Mouse (Mus musculus): Measurements from ENCODE around the gene Abhd17a.
A peak's percentile ranks its signal among the peaks of the same experiment; 100 is the strongest.

The Abhd17a gene

DNA sequence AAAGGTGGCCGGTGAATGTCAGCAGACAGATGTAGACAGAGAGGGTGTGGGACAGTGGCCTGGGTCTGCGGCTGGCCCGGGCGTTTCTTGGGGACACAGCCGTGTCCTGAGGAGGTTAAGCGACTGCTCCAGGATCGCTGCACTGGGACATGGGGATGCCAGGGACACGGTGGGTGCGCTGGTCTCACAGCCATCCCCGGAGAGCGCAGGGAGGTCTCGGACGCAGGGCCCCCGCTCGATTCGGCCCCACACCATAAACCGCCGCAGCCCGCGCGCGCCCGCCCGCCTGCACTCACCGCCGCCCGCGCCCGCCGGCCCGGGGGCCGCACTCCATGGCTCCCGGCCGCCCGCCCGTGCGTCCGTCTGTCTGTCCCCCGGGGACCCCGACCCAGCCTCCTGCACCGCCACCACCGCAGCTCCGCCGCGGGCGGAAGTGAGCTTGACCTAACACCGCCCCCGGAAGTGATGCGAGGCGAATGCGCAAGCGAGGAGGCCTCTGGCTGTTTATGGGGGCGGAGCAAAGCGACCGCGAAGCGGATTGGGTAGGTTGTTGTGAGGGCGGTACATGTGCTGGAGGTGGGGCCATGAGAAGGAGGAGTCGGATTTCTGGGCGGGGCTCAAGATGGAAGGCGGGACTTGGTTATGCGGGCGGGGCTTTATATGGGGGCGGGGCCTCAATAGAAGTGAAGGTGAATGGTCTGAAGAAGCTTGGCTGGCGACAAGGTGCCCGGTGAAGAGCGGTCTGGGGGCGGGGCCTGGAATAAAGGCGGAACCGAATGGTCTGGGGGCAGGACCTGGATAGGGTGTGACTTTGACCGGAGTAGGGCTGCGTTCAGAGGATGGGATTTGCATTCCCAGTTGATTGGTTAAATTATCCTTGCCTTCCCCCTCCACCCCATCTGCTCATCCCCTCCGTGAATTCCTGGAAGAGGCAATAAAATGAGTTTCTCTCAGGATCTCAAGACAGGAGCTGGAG lies at the start of gene Abhd17a:
Gene Abhd17a (minus strand): TSS at position 463 of the 976 bp plus-strand sequence.
- DNase-seq, result peak; percentile 99

DNA sequence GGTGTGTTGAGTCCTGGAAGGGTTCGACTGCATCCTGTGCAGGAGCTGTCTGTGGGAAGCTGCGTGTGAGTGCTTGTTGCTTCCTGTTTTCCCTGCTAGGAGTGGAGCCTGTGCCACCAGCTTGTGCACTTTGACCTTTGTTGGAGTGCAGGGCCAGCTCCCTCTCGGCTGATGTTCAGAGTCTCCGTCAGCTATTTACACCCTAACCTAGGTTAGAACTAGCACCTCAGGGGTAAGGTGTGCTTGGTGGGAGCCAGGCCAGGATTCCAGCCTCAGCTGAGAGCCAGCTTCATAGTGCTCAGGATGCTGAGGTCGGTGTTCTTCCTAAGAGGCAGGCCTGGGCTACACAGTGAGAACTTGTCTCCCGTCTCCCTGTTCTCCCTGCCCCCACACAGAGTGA lies 45.2 kb upstream of the Abhd17a start:
- DNase-seq, result no peak

DNA sequence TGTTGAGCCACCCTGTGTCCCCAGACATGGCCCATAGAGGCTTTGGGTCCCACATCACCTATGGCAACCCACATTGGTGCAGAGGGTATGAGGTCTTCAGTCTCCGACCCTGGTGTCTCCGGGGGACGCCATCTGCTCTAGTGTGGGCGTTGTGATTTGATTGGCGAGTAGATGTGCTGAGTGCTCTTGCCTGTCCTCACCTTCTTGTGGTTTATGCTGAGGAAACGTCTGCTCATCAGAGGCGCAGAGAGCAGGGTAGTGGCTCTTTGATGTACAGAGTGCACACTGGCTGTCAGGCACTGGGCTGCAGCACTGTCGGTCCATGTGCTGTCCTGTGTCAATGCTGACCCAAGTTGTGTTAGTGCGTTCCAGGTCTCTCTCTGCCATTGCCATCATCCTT lies 38.8 kb upstream of the Abhd17a start:
- no peak for DNase-seq

DNA sequence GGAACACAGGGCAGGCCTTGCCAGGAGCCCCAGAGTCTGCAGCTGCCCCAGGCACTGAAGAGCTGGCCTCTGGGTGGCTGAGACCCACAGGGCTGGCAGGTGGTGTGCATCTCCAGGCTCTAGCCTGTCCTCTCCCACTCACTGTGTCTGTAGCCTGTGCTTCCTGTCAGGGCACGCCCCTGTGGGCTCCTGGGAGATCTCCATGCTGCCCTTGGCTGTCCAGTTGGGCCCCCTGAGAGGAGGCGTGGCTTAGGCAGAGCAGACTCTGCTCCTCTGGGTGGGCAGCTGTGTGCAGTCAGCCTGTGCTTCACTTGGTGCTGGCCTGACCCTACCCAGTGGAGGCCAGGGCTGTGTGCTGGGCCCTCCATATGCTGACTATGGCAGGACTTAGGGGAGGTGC lies 37.5 kb upstream of the Abhd17a start:
- peak; percentile 84 for DNase-seq

DNA sequence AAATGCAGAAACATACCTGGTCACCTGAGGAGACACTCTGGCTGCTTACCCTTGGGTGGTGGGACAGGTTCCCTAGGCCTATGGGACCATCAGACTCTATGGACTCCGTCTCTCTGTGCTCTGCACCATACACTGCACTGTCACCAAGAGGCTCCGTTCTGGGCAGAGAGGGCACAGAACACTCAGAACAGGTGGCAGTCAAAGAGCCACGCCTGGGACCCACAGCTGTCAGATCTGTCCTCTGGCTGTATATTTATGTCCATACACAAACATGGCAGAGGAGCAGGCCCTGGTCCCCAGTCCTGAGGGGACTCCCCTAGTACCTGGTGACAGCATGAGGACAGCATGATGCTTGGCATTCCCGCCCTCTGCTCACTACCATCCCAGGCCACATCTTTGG lies 35.6 kb upstream of the Abhd17a start:
- no peak for DNase-seq

DNA sequence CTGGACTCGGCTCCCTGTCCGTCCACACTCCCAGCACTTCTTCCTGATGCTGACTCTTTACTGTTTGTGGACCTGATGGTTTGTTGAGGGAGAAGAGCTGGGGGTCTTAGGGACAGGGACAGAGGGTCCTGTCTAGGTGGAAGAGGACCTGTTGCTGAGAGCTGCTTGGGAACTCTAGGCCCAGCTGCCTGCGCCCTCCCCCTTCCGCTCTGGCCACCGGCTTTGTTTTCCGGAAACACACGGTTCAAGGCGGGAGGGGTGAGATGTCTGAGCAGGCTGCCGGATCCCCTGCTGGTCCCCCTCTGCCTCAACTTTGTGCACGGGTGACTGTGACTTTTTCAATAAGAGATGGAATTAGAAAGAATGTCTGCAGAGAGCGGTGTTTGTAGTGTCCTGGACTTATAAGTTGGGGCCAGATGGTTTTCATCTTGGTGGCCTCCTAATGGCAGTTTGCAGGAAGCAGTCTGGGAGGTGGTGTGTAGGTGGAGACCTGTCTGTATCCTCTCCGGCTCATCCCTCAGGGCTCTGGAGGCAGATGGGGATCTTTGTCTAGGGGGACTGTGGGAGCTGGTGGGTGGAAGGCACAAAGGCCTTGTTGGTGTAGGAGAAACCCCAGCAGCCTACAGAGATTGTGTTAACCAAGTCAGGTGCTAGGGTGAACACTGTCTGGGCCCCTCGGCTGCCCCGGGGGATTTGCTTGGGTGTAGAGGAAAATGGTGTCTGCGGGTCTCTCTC lies 33.5 kb upstream of the Abhd17a start:
- DNase-seq, result peak; percentile 84

DNA sequence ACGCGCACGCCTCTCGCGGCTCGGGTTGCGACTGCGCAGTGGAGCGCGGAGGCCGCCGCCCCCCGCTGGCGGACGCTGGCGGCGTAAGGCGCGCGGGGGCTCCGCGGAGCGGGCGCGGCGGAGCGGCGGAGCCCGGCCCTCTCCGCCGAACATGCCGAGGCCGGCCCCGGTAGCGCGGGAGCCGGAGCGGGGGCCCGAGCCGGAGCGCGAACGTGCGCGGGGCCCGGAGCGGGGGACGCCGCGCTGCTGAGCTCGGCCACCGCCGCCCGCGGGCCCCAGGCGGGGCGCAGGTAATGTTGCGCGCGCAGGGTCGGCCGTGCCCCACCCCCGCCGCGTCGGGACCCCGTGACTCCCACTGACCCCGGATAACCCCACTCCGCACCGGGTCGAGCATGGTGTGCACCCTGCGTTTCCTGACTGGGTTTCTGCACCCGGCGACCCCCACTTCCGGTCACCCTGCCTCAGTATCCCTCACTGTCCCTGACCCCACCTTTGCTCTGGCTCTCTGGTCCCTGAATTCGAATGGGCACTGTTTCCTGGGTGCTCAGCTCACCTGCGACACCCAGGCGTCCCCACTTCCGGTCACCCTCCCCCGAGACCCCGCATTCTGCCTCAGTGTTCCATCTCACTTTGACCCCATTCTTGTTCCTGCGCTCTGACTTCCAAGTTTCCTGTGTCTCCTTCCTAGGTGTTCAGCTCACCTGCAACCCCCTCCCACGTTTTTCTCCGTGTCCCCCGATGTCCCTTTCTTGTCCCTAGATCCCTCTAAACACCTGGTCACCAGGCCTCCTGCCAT lies 32.7 kb upstream of the Abhd17a start, which contains the start of gene Csnk1g2:
Gene Csnk1g2 (plus strand): TSS at position 178 of the 796 bp plus-strand sequence.
- peak; percentile 77 for DNase-seq

DNA sequence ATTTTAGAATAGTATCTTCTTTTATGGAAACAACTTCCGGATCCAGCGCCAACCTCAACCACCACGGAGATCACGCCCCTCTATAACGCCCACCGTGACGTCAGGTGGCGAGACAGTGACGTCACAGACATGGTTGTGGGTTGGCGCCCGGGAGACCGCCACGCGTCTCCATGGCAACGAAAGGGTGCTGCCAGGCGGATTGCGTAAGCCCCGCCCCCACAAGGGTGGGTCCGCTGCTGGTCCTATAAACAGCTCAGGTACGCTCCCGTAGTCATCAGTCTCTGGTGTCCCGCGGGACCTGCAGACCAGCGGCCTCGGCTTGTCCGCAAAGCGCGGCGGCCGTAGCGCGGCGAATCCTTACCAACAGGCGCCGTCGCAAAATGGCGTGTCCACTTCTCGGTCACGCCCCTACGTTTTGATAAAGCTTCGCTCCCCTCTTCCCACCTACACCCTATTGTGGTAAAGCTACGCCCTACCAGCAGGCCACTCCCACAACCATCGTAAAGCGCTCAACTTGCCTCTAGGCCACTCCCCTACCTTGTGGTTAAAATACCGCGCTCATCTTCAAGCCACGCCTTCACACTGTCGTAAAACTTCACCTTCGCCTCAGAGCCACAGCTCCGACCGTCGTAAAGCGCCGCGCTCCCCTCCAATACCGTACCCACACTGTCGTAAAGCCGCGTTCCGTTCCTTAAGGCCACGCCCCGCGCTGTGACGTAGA lies 32.0 kb upstream of the Abhd17a start:
- DNase-seq, result peak; percentile 100

DNA sequence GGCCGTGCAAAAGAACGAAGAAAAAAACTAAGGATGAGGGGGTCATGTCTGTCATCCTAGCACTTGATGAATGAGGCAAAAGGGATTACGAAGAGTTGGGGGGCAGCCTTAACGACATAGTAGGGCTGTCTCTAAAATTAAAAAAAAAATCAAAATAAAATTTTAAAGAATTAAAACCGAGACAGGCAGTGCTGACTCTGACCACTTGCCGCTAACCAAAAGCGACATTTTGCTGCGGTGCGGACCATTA lies 31.5 kb upstream of the Abhd17a start:
- no peak for DNase-seq

DNA sequence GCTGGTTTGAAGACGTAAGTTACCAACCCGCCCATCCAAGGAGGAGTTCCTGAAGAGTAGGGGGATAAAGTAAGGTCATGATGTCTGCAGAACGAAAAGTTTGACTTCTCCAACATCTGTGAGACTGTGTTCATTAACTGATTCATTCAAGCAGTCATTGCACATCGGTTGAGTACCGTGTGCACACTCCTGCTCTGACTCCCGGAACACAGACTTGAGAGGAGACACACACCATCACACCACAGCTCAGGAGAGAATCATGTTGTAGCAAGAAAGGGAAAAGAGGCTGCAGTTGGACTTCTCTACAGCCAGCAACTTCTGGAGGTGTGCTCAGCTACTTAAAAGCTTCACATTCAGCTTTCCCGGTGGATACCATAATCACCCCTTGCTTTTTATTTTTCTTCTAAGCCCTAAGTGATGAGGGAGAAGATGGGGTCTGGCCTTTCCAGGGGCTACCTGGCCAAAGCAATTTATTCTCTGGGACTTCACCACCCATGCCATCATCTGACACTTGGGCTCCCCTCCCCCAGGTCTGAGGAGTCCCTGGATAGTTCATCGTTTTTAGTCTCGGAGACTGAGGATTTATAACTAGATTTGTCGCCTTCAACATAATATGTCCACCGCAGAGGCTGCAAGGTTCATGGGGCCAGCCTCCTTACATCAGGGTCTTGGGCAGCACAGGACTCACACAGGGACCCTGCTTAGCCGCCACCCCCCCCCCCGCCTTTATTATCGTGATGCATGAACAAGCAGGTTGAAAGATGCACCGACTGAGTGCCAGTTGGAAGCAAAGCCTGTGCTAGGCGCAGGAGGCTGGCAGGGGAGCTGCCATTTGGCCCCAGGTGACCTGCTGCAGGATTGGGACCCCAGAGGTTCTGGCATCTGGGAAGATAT lies 30.9 kb upstream of the Abhd17a start:
- DNase-seq, result no peak

DNA sequence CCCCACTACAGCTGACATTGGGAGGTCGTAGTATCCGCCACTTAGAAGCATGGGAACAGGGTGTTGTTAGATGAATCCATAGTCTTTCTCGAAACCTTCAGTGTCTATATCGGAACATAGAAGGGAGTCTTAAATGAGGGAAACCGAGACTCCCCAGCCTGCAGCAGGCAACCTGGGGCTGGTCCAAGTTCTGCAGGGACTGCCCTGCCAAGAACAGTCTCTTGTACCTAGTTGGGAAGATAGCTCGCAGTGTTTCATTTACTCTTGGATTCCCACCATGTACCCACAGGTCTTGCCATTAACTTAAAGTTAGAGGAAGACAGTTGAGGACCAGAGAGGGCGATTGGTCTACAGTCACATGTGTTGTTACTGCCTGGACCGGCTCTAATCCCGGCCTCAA lies 30.2 kb upstream of the Abhd17a start:
- no peak for DNase-seq

DNA sequence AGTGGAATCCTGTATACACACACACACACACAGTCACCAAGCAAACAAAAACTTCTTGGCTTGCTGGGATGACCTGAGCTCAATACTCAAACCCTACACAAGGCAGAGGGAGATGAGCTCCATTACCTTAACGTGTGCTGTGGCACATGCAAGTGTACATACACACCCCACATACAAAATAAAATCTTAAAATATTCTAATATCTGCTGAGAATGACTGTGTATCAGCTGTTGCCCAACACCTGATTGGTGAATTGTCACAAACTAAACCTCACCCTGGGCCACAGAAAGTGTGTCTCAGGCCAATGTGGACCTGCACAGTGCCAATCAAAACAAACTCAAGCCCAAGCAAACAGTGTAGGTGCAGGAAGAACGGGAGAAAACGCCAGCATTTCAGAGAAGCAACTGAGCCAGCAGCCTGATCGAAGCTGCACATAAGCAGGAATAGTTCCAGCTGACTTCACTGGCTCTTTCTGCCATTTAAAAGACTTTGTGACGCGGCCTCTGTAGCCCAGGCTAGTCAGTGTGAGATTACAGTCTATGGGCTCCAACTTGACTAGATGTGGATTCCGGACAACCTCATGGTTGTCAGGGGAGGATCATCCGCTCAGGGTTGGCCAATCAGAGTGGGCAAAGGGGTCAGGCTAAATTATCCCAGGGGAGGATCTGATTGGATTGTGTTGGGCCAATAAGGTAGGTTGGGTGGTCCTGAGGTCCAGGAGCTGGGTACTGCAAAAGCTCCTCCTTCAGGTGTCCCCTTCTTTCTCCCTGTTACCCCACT lies 29.5 kb upstream of the Abhd17a start:
- DNase-seq, result no peak

DNA sequence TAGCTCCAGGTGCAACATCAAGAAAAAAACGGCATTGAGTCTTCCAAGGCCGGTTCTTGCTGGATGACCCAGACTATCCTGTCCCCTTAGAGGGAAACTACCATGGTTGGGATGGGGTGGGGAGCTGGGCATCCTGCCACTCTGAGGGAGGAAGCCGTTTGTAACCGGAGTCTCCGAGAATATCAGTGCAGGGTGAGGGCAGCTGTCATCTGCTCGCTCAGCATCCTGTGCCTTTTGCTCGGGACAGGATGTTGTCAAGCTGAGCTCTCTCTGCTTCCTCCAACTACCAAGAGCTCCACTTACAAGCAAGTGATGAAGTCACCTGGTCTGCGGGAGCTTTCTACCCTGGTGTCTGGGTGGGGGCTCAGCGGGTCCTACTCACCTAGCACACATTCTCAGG lies 28.0 kb upstream of the Abhd17a start:
- peak; percentile 79 for DNase-seq

DNA sequence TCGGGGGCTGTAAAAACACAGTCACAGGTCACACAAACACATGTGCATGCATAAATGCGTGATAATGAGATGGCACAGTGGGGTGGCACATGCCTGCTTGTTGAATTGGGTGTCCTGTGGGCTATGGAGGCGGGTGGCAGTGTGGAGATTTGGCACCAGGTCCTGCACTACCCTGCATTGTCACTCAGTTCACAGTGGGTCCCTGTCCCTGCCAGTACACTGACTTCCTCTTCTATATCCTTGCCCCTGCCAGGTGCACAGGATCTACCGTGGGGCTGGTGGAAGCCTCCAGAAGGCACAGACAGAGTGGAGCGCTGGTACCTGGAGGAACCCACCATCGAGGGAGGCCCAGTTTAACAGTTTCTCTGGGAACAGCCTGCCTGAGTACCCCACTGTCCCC lies 24.2 kb upstream of the Abhd17a start:
- DNase-seq, result no peak

DNA sequence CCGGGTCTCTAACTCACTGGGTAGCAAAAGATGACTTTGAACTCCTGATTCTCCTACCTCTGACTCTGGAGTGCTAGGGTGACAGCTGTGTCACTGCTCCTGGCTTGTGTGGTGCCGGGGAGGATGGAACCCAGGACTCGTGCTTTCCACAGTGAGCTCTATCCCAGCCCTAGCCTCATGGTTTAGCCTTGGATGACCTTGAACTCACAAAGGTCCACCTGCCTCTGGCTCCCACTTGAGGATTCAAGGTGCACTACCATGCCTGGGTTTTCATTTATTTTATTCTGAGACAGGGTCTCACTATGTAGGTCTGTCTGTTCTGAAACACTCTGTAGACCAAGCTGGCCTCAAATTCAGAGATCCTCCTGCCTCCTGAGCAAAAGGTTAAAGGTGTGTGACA lies 23.7 kb upstream of the Abhd17a start:
- DNase-seq, result no peak

DNA sequence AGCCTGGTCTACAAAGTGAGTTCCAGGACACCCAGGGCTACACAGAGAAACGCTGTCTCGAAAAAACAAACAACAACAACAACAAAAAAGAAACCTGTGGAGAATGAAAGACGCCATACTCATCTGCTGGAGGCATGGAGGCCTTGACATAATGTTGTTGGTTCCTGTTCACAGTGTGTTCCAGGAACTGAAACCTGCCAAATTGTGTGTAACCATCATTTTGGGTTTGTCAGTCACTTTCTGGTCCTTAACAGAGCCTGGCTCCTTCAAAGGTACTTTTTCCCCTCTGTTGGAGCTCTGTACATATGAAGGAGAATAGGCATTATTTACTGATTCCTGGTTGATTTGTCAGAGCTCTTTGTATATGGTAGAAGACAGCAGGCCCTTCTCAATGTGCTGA lies 21.8 kb upstream of the Abhd17a start:
- no peak for DNase-seq

DNA sequence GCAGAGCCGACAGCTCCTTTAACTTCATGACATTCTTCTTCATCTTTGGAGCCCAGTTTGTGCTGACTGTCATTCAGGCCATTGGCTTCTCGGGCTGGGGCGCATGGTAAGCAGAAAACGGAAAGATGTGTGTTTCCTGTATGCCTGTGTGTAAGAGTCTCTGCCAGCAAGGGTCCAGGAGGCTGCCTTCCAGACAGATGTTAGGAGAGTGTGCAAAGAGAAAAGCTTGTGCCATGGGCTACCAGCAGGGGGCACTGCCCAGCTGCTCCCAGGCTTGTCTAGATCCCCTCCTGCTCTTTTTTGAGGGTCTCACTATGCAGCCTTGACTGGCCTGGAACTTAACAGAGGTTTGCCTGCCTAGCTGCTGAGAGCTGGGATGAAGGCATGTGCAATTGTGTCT lies 20.9 kb upstream of the Abhd17a start:
- DNase-seq, result peak; percentile 80

DNA sequence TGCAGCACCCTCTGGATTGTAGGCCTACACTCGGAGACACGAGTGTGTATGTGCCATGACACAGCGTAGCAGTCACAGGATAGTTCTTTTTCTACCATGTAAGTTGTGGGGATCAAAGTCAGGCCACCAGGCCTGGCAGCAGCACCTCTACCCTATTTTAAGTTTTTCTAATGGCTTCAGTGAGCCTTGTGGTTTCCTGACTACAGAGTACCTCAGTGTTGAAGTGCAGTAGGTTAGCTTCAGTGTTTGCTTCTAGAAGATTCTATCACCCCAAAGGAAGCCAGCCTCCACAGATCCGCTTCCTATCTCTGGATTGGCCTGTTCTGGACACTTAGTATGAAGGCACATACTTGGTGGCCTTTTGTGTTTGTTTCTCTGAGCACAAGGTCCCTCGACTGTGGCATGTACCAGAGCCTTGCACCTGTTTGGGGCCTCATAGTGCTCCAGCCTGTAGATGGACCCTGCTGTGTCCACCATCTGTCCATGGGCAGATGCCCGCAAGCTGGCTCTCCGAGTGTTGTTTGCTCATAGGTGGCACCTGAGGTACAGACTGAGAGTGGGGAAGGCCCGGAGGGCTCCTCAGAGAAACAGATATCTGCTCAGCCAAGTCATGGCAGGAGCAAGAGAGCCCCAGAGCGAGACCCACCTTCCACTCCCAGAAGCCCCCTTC lies 20.1 kb upstream of the Abhd17a start:
- DNase-seq, result no peak

DNA sequence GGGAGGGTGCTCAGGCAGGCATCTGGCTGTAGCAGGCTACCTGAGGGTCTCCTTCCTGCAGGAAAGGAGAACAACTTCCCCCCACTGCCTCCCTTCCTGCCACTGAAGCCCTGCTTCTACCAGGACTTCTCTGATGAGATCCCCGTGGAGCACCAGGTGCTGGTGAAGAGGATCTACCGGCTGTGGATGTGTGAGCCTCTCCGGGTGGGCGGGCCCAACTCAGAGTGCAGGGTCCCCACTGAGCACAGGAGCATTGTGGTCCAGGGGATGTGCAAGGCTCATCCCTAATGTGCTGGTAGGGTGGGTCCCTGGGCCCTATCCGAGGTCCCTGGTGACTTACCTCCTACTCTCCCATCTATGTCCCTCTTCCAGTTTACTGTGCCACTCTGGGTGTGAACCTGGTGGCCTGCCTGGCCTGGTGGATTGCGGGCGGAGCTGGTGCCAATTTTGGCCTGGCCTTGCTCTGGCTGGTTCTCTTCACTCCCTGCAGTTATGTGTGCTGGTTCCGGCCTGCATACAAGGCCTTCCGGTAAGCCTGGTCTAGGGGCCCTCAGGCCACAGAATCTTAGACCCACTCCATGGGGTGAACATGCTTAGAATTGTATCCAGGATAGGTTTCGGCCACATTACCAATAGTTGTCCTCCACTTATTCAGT lies 19.3 kb upstream of the Abhd17a start:
- no peak for DNase-seq

DNA sequence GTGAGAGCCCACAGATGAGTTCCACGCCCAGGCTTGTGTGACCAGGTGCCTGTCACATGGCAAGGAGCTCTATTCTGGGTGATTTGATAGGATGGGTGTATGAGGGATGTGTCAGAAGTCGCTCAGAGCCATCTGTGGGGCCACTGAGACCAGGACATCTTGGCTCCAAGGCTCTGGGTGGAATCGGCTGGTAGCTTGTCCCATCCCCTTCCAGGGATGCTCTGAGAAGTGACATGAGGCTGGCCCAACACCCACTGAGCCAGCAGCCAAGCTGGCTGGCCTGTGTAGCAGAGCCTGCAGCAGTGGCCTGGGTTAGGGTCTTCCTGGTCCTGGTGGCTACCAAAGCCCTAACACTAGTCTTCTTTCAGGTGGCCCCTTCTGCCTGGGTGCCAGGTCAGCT lies 18.3 kb upstream of the Abhd17a start:
- no peak for DNase-seq

Measured in kidney, postnatal 10 days (tissue).